Mouse (Mus musculus) heart, embryonic 15.5 days (tissue): ENCODE results near the gene Mief2. TPM values are rescaled to one million over a fixed set of nuclear protein-coding genes. Genes with fewer than 3 reads are reported as not detected.

ENCODE experiments used
- ATAC-seq: fragments of 200-750 bp; cut with Nextera tagmentation; replicated peaks from 2 replicates; pipeline ENCODE4 v1.8.0; 2017; ENCODE audit warnings: low read depth, moderate TSS enrichment; ENCODE audit not compliant: insufficient number of reproducible peaks, insufficient read depth, low FRiP score
- H3K27ac ChIP-seq: fragments of 300-500 bp; sonication (generic); 2 replicates; pipeline ENCODE4 v1.5.1; 2015; ENCODE audit warnings: mild to moderate bottlenecking, inconsistent platforms
- H3K27me3 ChIP-seq: fragments of 300-500 bp; sonication (generic); 2 replicates; pipeline ENCODE4 v1.6.1; 2015; ENCODE audit warnings: inconsistent platforms
- H3K36me3 ChIP-seq: fragments of 300-500 bp; sonication (generic); 2 replicates; pipeline ENCODE4 v1.6.1; 2015; ENCODE audit warnings: mild to moderate bottlenecking, inconsistent platforms
- H3K4me1 ChIP-seq: fragments of 300-500 bp; sonication (generic); replicated peaks from 2 replicates; pipeline ENCODE4 v1.6.1; 2015; ENCODE audit warnings: inconsistent platforms
- H3K4me2 ChIP-seq: fragments of 300-500 bp; sonication (generic); 2 replicates; pipeline ENCODE4 v1.6.1; 2015; ENCODE audit warnings: inconsistent platforms, mild to moderate bottlenecking, moderate library complexity
- H3K4me3 ChIP-seq: fragments of 300-500 bp; sonication (generic); 2 replicates; pipeline ENCODE4 v1.5.1; 2015; ENCODE audit warnings: mild to moderate bottlenecking, inconsistent platforms
- H3K9ac ChIP-seq: fragments of 300-500 bp; sonication (generic); 2 replicates; pipeline ENCODE4 v1.6.1; 2015; ENCODE audit warnings: mild to moderate bottlenecking, inconsistent platforms
- H3K9me3 ChIP-seq: fragments of 300-500 bp; sonication (generic); replicated peaks from 2 replicates; pipeline ENCODE4 v1.6.1; 2016; ENCODE audit warnings: inconsistent platforms
- WGBS: fragments of 180-500 bp; shearing (Covaris S2); methylation state at CpG from one replicate; pipeline ENCODE4 v1.1.7; 2015; ENCODE audit warnings: mixed read lengths; 5-methylcytosine and 5-hydroxymethylcytosine counted together
- microRNA-seq: library from miRNA; unstranded; fragments of <30 nt; microRNA quantifications from one replicate; pipeline ENCODE4, GENCODE M21; 2016
- polyA plus RNA-seq: library from polyadenylated mRNA; unstranded; fragments of >200 nt; fragmentation: Nextera tagmentation; extraction: Ambion mirVana; gene quantifications from 2 replicates; pipeline ENCODE4 v1.2.1, GENCODE M21; 2015

Mief2 gene
- polyA plus RNA-seq, 1 experiment from 2014 or later = 16.5 TPM

DNA sequence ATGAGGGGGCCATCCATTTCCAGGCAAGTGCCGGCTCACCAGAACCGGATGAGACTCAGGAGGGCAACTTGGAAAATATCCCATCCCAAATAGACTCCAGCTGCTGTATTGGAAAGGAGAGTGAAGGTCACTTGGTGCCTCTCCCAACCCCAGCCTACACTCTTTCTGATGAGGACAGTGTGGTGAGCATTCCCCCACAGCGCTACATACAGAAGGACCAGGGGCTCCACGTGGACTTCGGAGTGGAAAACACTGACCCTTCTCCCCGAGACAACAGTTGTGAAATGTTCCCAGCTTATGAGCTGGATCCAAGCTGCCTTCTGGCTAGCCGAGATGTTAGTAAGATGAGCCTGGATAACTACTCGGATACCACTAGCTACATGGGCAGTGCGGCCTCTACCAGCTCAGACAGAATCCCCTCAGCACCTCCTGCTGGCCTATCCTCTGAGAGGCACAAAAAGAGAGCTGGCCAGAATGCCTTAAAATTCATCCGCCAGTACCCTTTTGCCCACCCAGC, 51.5 kb downstream of the Mief2 start:
- no peak for ATAC-seq

More for the DNA sequence above, 51.5 kb downstream of the Mief2 start:
- Histone ChIP-seq H3K4me1 (peaks cover 66% of the 10 kb centered on the region), H3K27ac (no peak overlapping the region), H3K9me3 (no peaks in the 10 kb centered on the region), H3K36me3 (peaks cover 15% of the 10 kb centered on the region), H3K9ac (peak overlapping the region; percentile 34), H3K27me3 (no peaks in the 10 kb centered on the region), H3K4me3 (peak overlapping the region; percentile 26), H3K4me2 (peak overlapping the region; percentile 58)
- 87% methylated on average over 10 of the region's 10 CpGs for WGBS

Small RNA genes lying within 50 kb of the gene (microRNA-seq; reads per million reads assigned to microRNA genes)
- gene Mir5100 = 3.4 reads per million, percentile 12 among the genes with 10 or more reads in this experiment

Other genes starting within 250 kb of the Mief2 start
- 36.8 and 39.1 TPM in 2 replicates for gene Alkbh5, start 192.0 kb upstream of the Mief2 start, polyA plus RNA-seq
- 25.2 and 35.4 TPM in 2 replicates for gene Llgl1, start 28.7 kb upstream of the Mief2 start, polyA plus RNA-seq
- gene Flii, start 1.1 kb upstream of the Mief2 start, polyA plus RNA-seq = 66.3 and 85.1 TPM in 2 replicates
- 7.4 and 11.0 TPM in 2 replicates for gene Top3a, start 49.0 kb downstream of the Mief2 start, polyA plus RNA-seq
- gene Smcr8, start 49.1 kb downstream of the Mief2 start, polyA plus RNA-seq = 3.2 and 4.7 TPM in 2 replicates
- gene Shmt1, start 83.3 kb downstream of the Mief2 start, polyA plus RNA-seq = 35.7 and 42.0 TPM in 2 replicates
- 26.8 and 30.4 TPM in 2 replicates for gene Dhrs7b, start 102.2 kb downstream of the Mief2 start, polyA plus RNA-seq
- 52.1 and 63.2 TPM in 2 replicates for gene Tmem11, start 150.9 kb downstream of the Mief2 start, polyA plus RNA-seq
- gene Natd1, start 186.4 kb downstream of the Mief2 start, polyA plus RNA-seq = 11.9 and 22.3 TPM in 2 replicates
- gene Map2k3, start 203.6 kb downstream of the Mief2 start, polyA plus RNA-seq = 53.3 and 76.0 TPM in 2 replicates